Mouse (Mus musculus): Measurements from ENCODE around the gene Anapc2.

Anapc2 gene

DNA sequence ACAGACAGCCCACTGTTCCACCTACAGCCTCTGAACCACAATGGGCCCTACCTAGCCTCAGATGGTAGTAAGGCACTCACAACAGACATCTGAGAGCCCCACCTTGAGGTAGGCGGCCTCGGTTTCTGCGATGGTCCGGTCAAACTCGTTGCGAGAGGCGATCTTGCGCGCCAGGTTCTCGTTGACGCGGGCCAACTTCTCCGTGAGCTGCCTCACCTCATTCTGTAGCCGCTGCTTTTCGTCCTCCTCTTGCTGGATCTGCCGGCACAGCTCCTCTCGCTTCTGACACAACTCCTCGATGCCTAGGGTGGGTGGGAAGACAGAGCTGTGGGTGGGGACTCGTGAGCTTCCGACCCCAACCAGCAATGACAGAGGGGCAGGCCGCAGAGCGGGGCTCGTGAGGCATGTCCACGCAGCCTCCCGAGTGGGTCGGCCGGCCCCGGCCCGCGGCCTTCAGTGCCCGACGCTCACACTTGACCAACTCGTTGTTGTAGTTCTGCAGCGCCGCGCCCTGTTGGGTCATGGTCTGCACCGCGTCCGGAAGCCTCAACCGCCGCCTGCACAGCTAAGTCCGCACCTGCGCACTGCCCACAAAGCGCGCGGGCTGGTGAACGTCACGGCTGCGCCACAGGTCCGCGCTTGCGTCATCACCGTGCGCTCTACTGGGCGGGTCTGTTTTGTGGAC is at the start of gene Anapc2, which contains the start of gene Ssna1:
Gene Anapc2, plus strand, starts transcription at position 652 of the 685 bp plus-strand sequence.
Gene Ssna1, minus strand, starts transcription at position 612 of the 685 bp plus-strand sequence.
- peak; percentile 97 for DNase-seq (ENCODE audit: low read depth, low spot score)

DNA sequence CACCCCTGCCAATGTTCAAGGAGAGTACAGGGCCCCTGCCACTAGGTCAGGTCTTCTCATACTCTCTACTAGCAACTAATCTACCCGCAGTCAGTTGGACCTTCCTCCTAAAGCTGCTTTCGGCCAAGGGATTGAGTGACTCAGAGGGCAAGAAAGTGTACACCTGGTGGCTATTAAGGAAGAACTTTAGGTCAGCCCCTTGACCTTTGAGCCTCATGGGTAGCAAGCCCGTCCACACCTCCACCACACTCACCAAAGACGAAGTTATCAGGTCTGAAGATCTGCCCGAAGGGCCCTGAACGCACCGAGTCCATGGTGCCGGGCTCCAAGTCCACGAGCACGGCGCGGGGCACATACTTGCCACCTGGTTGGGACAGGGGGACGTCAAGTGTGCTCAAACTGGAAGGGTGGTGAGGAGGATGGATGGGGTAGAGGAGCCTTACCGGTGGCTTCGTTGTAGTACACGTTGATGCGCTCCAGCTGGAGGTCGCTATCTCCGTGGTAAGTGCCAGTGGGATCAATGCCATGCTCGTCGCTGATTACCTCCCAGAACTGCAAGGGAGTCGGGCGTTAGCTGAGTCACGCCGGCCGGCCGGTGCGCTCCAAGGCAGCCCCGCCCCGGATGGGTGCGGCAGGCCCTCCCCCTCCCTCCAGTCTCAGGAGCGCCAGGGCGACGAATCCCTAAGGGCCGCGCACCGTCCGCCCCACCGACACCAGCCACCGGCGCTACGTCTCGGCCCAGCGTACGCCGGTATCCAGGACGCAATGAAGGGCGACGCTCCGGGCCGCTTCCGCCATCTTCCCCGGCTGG is 48.4 kb upstream of the Anapc2 start:
- peak; percentile 92 for DNase-seq (ENCODE audit: low read depth, low spot score)

DNA sequence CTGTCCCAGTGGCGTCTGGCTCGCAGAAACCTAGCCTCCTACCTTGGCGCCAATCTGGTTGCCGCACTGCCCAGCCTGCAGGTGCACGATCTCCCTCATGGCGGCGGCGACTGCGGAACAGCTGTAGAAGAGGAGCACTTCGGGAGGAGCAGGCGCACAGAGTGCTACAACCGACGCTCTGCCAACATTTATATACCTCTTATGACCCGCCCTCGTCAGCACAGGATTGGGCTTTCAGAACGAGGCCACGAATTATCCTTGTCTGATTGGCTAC is 47.8 kb upstream of the Anapc2 start, which contains the start of gene Tubb4b:
Gene Tubb4b, minus strand, starts transcription at position 211 of the 274 bp plus-strand sequence.
- no peak for DNase-seq (ENCODE audit: low read depth, low spot score)

DNA sequence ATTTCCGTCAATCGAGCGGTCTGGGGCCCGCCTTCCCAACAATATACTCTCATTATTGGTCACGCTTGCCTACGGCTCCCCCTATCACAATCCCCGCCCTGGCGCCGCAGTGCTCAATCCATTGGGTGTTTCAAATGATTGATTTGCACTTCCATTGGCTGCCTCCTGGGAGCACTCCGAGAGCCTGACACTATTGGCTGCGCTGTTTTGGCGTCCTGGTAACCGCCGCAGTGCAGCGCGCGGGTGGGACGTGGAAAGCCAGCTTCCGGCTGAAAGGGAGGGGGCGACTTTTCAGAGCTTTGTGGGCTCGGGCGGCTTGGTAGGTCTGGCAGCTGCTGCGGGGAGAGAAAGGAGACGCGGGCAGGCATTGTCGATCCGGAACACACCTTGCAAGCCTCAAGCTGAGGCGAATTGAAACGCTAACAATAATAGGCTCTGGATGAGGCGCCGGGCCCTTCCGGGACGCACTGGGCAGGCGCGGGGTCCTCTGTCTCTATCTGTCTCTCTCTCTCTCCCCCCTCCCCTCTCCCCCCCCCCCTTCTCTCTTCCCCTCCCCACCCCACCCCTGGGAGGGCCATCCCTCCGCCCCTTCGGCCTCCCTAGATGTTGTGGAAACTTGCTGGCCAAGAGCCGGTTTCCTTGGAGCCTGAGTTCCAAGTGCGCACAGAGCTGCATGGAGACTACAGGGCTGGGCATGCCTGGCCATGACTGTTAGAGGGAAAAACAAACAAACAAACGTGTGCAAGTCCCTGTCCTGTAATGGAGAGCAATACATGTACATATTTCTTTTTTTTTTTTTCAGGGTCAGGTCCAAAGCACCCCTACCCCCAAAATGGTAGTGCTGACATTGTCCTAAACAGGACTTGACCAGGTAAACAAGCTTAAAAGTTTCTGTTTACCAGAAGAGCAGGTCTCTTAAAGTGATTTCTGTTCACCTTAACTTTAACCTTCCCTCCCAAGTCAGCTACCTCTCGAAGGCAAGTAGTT is 47.2 kb upstream of the Anapc2 start:
- DNase-seq (ENCODE audit: low read depth, low spot score) = peak; percentile 100

DNA sequence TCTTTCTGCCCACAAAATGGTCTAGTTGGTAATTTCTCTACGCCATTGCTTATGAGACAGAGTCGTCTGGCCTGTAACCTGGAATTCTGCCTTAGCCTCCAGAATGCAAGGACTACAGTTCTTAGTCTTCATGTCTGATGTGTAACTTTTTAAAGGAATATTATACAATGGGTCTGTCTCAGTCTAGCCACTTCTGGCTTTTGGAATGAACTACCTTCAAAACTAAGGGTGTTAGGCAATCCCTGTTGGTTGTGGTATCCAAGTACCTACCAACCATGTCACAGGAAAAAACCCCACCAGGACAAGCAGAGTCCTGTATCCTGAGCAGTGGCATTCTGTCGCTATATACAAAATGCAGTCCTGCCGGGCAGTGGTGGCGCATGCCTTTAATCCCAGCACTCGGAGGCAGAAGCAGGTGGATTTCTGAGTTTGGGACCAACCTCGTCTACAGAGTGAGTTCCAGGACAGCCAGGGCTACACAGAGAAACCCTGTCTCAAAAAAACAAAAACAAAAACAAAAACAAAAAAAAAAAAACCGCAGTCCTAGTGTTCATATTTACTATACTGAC is 46.4 kb upstream of the Anapc2 start:
- no peak for DNase-seq (ENCODE audit: low read depth, low spot score)

DNA sequence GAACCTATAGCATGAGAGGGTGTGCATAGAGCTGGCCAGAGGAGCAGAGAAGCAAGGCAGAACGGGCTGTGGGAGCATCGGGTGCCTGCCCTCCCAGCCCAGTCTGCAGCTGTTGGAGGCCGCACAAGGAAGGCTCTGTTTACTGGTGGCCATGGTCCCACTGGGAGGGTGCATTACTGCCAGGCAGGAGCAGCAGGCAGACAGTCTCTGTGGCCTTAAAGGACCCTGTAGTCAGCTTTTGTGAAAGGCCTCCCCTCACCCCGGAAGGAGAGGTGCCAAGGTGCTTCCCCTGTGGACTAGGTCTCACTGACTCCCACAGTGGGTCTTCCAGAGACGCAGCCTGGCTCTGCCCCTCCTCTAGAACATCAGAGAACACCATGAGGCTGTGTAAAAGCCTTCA is 45.4 kb upstream of the Anapc2 start:
- DNase-seq (ENCODE audit: low read depth, low spot score) = no peak

DNA sequence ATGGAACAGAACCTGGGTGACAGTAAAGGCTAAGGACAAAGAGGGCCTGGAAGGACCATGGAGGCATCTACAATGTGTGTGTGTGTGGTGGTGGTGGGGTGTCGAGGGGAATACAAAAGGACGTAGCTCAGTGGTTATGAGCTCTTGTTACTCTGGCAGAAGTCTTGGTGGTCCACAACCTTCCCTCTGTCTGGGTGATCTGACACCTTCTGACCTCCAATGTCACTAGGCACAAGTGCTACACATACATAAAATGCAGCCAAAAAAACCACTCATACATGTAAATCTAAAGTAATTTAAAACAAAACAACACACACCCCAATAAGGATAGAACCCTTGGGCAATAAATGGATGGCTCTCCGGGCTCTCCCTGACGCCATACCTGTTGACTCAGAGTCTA is 44.9 kb upstream of the Anapc2 start:
- no peak for DNase-seq (ENCODE audit: low read depth, low spot score)

DNA sequence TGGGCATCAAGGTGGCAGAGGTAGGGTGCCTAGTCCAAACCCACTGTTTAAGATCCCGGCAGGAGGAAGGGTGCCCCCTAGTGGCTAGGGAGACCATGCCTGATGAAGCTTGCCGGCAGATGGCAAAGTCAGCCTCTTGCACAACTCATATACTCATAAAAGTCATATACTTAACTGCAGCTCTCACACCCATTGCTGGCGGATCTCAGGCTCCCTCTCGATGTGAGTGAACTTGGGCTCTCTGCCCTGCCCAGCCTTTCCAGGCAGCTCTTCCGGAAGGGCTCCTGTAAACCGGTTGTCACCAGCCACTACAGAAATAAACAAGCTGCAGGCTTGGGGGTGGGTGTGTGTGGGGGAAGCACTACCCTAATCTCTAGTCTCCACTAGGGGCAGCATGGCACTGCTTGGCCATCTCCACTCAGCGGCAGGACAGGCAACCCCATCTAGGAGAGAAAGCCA is 43.8 kb upstream of the Anapc2 start:
- DNase-seq (ENCODE audit: low read depth, low spot score) = peak; percentile 96

DNA sequence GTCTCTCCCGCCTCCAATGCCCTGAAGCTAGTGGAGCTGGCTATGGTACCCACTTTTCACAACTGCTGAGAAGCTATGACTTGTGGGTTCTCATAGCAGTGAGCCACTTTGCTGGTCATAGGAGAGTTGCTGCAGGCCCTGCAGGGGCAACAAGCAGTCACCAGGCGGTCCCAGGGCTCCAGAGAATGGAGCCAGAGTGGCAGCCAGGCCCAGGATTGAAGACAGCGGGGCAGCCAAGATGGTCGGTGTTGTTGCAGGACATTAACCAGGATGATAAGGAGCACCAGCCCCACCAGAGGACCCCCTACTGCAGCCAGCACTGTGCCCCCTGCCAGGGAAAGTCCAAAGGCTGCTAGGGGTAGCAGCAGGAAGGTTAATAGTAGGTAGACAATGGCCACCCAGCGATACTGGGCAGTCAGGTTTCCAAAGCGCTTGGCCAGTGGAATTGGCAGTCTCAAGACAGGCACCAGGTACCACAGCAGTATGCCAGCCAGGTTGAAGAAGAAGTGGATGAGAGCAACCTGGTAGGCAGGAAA is 43.2 kb upstream of the Anapc2 start:
- DNase-seq (ENCODE audit: low read depth, low spot score) = no peak

DNA sequence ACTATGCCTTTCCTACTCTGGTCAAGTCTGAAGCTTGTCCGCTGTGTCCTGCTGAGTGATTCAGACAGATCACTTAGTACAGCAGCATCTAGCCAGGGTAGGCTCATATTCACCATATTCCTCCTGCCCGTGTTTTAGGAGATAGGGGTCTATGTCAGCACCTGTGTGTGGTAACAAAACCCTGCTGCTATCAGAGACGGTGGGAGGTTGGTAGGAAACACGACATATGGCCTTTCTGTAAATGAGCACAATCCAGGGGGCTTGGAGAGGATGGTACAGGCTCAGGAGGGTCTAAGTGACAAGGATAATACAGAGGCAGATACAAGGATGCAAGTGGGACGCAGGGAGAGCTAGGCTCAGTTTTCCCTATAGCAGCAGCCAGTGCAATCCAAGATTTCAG is 42.7 kb upstream of the Anapc2 start:
- no peak for DNase-seq (ENCODE audit: low read depth, low spot score)

DNA sequence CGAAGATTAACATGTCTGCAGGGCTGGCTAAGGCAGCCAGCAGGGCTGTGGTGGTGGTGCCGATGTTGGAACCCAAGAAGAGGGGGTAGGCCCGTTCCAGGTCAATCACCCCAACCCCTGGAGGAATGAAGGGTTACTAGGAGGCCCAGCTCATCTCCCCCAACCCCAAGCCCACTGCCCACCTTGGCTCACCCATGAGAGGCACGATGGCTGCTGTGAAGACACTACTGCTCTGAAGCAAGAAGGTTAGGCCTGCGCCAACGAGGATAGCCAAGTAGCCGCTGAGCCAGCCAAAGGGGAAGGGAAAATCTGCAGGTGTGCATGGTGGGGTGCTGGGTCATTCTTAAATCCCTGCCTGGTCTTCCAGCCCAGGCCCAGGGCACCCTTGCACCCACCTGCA is 41.7 kb upstream of the Anapc2 start:
- no peak for DNase-seq (ENCODE audit: low read depth, low spot score)

DNA sequence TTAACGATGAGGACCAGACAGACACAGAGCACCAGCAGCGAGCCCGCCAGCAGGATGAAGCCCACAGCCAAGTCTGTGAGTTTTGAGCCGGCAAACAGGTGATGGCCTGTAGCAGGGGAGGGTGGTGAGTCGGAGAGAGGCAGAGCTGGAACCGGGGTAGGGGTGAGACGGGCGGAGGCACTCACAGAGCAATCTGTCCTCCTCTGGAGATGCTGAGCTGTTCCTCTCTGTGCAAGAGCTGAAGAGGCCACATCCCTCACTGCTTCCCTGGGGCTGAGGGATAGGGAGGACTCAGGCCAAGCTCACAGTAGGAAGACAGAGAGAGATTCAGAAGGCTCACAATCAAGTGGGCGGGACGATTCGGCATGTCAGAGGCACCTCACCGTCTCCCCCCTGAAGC is 41.2 kb upstream of the Anapc2 start:
- peak; percentile 42 for DNase-seq (ENCODE audit: low read depth, low spot score)

DNA sequence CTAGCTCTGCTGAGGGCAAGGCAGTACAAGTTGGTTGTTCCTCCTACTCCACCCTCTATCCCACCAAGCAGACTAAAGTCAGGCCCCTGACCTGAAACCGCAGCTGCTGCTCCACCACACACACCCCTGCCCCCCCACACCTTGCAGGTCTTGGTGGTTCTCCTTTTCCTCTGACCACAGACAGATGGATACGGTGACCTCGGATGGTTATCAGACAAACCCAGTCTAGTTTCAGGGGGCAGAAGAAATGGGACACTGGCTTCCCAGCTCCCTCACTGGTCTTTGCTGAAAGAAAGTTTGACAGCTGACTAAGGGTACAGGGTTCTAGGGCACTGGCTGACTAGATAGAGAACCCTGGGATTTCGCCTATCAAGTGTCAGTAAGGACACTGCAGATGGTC is 38.9 kb upstream of the Anapc2 start:
- no peak for DNase-seq (ENCODE audit: low read depth, low spot score)

DNA sequence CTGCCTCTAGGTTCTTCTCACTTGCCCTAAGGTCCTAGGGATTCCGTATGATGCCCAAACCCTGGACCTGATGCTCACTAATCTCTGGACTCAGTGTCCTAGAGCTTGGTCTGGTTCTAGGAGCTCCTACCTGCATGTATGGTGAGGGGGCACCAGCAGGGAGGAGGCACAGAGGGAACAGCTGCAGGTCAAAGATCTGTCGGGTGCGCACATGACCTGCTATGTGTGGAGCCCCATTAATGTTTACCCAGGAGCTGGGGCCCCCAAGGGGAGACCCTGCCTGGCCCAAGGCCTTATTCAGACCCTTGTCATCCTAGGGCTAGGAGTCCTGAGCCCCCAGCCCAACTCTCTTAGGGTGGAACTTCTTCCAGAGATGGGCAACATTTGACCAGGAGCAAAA is 38.2 kb upstream of the Anapc2 start, which contains the start of gene Slc34a3:
Gene Slc34a3, minus strand, starts transcription at position 315 of the 400 bp plus-strand sequence.
- DNase-seq (ENCODE audit: low read depth, low spot score) = no peak

DNA sequence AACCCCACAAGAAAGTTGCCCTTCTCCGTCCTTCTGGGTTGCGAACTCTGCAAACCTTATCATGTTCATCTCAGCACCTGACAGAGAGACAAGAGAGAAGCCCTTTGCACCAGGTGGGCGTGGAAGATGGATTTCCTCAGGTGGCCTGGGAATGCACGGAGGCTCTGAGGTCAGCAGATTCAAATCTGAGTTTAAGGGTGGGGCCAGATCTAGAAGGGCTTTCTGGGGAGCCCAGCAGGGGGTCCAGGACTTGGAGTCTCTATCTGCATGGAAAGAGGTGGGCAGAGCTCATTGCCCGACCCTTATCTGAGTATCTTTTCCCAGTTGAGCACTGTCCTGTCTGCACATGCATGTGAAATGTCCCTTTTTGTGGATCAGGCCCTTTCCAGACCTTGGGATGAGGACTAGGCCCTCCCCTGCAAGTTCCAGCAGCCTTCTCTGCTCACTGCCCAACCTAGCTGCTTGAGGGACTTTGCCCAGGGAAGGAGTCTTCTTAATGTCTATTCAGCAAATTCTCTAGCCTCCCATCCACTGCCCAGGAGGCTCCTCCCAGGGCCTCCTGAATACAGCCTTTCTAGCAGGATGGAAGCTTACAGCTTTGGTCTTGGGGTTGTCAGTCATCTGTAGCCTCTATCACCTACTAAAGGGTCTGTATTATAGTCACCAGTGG is 37.6 kb upstream of the Anapc2 start:
- no peak for DNase-seq (ENCODE audit: low read depth, low spot score)

DNA sequence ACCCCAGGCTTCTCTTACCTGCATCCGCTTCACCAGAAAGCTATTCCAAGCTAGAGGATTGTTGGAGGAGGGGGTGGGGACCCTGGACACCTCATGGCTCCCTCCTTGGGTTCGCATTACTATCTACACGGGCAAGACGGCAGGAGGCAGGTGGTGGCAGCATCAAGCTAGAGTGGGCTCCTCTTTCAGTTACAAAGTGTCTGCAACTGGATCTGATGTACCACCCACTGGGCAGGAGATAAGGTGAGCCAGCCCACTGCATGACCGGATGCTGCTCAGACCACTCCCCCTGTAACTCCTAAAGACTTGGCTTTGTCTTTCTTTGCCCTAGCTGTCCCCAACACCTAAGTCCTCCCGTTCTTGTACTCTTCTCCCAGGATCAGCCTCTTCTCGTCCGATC is 35.7 kb upstream of the Anapc2 start, which contains the start of gene Rnf224:
Gene Rnf224, minus strand, starts transcription at position 174 of the 400 bp plus-strand sequence.
- DNase-seq (ENCODE audit: low read depth, low spot score) = no peak

DNA sequence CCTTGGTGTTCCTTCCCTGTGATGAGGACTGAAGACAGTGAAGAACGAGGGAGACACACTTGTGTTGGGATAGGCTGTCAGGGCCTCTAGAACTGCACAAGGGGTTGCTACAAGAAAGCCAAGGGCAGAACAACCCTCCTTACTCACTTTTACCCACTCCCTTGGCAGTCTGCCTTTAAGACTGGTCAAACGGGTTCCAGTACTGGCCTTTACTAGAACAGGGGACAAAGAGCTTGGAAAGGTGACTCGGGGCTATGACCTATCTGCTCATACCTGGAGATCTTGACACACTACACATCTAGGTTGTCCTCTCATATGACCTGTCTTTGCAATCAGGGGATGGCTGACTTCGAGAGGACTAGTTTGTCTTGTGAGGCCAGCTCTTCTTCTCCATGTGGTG is 34.8 kb upstream of the Anapc2 start:
- DNase-seq (ENCODE audit: low read depth, low spot score) = no peak

DNA sequence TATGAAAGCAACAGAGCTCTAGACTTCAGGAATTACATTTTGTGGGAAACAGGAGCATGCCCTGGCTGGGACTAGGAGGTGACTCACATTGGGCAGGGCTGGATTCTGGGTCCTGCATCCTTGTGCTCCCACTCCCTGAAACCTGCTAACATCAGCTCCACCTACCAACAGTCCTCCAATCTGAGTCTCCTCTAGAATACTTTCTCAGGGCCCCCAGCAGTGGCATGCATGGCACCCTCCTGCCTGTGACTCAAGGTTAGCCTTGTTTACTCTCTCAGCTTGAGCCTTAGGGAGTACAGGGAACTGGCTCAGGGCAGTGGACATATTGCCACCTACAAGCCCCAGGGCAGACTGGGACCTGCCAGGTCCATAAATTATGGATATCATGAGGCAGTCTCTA is 34.2 kb upstream of the Anapc2 start:
- no peak for DNase-seq (ENCODE audit: low read depth, low spot score)

DNA sequence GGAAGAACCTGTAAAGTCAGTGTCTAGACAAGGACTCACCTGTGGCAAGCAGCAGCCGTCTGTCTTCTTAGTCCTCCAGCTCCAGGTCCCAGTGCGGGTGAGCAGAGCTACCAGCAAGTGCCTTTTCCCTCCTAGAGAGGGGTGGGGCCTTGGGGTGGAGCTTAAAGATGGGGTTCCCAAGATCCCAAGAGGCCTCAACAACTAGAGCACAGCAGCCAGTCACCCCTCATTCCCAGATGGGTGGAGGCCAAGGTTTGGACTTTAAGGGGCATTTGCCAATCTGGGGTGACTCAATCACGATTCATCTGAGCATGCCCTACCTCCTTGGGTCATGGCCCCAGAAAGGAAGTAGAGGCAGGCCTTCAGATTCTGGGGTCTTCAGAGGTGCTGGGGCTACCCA is 32.5 kb upstream of the Anapc2 start:
- no peak for DNase-seq (ENCODE audit: low read depth, low spot score)

DNA sequence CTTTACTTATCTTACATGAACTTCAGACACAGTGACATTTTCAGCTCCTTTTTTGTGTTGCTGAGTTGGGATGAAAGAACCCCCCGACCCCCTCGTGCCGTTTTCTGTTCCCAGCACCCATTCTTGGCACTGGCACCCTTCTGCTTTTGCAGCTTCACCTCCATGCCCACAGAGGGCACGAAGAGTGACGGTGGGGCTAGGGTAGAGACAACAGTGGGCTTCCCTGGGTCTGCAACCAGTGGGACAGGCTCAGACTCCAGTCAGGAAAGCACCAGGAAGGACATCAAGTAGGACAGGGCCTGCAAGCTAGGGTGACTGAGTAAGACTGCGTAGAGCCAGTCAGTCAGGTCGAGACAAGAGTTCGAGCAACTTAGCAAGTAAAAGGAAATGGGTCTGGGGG is 32.0 kb upstream of the Anapc2 start:
- DNase-seq (ENCODE audit: low read depth, low spot score) = no peak
